17 mouse cellular contexts compared by ENCODE assay signal in the genomic region with DNA sequence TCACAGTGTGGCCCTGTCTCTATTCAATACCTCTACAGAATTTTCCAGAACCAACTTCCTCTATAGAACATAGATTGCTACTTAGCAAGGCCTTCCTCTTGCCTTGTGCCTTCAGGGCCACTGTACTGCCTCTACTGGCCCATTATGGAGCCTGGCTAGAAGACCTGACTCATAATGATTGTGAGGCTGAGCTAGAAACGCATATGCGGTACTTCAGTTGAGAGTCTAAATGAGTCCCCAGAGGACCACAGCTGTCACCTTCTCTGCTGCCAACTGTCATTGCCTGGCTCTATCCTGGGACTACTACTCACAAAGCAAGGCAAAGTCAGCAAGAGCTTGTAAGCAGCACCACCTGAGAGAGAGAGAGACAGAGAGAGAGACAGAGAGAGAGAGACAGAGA. TPM values are rescaled to one million over a fixed set of nuclear protein-coding genes. Genes with fewer than 3 reads are reported as not detected.
DNase-seq lines count a peak whose midpoint lies in the region; ATAC-seq and TF ChIP-seq lines count a peak whose summit lies in the region.
"Had no signal": no experiment of that assay in that cellular context is flagged by ENCODE, and none has a peak within 500 bp of the region (broad histone marks: within the 10 kb centered on the region; RNA-seq: fewer than 3 reads in every experiment).

No protein-coding gene starts in this region.

- no peak overlapping the region for H3K4me3 ChIP-seq in forebrain, embryonic 15.5 days
- no peak overlapping the region for H3K4me3 ChIP-seq in forebrain, embryonic 11.5 days (ENCODE audit: low read depth, low read length)
- no peak overlapping the region for H3K4me3 ChIP-seq in lung, embryonic 15.5 days
- H3K4me3 ChIP-seq in midbrain, postnatal 0 days (ENCODE audit: low read depth, low read length): no peak overlapping the region
- no peak overlapping the region for H3K4me3 ChIP-seq in kidney, adult 2 months (ENCODE audit: insufficient read depth, low read depth, low read length)
- H3K4me3 ChIP-seq: hindbrain, embryonic 15.5 days; limb, embryonic 13.5 days had no signal

- H3K4me2 ChIP-seq in forebrain, embryonic 15.5 days (replicated peaks): no peak overlapping the region
- no peak overlapping the region for H3K4me2 ChIP-seq in forebrain, embryonic 11.5 days (ENCODE audit: low read depth, low read length, severe bottlenecking)
- H3K4me2 ChIP-seq in lung, embryonic 15.5 days: no peak overlapping the region
- H3K4me2 ChIP-seq in midbrain, postnatal 0 days (ENCODE audit: low read depth, low read length, poor library complexity, severe bottlenecking): no peak overlapping the region
- H3K4me2 ChIP-seq: hindbrain, embryonic 15.5 days; limb, embryonic 13.5 days had no signal

- no peak for DNase-seq in forebrain, embryonic 11.5 days (ENCODE audit: low spot score)
- DNase-seq in lung, postnatal 36 days: no peak
- peak; percentile 34 for DNase-seq in NIH3T3 (ENCODE audit: low read depth)
- no peak for DNase-seq in midbrain, postnatal 0 days (ENCODE audit: low spot score)
- DNase-seq in kidney, adult 2 months: no peak
- DNase-seq in ovary, postnatal 10 days (ENCODE audit: low spot score): no peak
- DNase-seq: B cell, adult 2 months; cerebellum, adult 9-11 months; gastrocnemius, postnatal 25 days; liver, postnatal 0 days; spleen, adult 18-20 months had no signal

- no peak for TF ChIP-seq POLR2A in kidney, adult 2 months (IDR thresholded peaks at IDR 0.05; ENCODE audit: low read depth, low read length)

- WGBS in forebrain, embryonic 15.5 days: 37% methylated on average over 2 of the region's 2 CpGs
- WGBS in forebrain, embryonic 11.5 days: 81% methylated on average over 2 of the region's 2 CpGs
- 59% methylated on average over 2 of the region's 2 CpGs for WGBS in lung, embryonic 15.5 days
- 41% methylated on average over 2 of the region's 2 CpGs for WGBS in midbrain, postnatal 0 days
- WGBS in kidney, adult 2 months: 84% methylated on average over 2 of the region's 2 CpGs

- H3K36me3 ChIP-seq in forebrain, embryonic 15.5 days: no peaks in the 10 kb centered on the region
- H3K36me3 ChIP-seq in forebrain, embryonic 11.5 days (ENCODE audit: control insufficient read depth, insufficient read depth, low read length): no peaks in the 10 kb centered on the region
- no peaks in the 10 kb centered on the region for H3K36me3 ChIP-seq in lung, embryonic 15.5 days
- no peaks in the 10 kb centered on the region for H3K36me3 ChIP-seq in midbrain, postnatal 0 days (ENCODE audit: insufficient read depth, low read length)
- no peaks in the 10 kb centered on the region for H3K36me3 ChIP-seq in kidney, adult 2 months (ENCODE audit: control insufficient read depth, insufficient read depth, low read length)
- H3K36me3 ChIP-seq: hindbrain, embryonic 15.5 days; limb, embryonic 13.5 days had no signal

- peaks cover 22% of the 10 kb centered on the region for H3K4me1 ChIP-seq in forebrain, embryonic 15.5 days
- H3K4me1 ChIP-seq in forebrain, embryonic 11.5 days (replicated peaks; ENCODE audit: control insufficient read depth, insufficient read depth, low read length): 0 out of 2 replicates have a peak, but pooled peaks cover 2% of the 10 kb centered on the region
- H3K4me1 ChIP-seq in lung, embryonic 15.5 days: peaks cover 36% of the 10 kb centered on the region
- peaks cover 8% of the 10 kb centered on the region for H3K4me1 ChIP-seq in midbrain, postnatal 0 days (ENCODE audit: insufficient read depth, low read length)
- no peaks in the 10 kb centered on the region for H3K4me1 ChIP-seq in kidney, adult 2 months (ENCODE audit: control insufficient read depth, insufficient read depth, low read length)

- H3K9me3 ChIP-seq in forebrain, embryonic 15.5 days: no peaks in the 10 kb centered on the region
- no peaks in the 10 kb centered on the region for H3K9me3 ChIP-seq in forebrain, embryonic 11.5 days (ENCODE audit: control insufficient read depth, low read length)
- no peaks in the 10 kb centered on the region for H3K9me3 ChIP-seq in lung, embryonic 15.5 days
- H3K9me3 ChIP-seq in midbrain, postnatal 0 days (ENCODE audit: low read length): no peaks in the 10 kb centered on the region
- H3K9me3 ChIP-seq: hindbrain, embryonic 15.5 days; limb, embryonic 13.5 days had no signal

- no peak overlapping the region for H3K9ac ChIP-seq in forebrain, embryonic 15.5 days (replicated peaks)
- H3K9ac ChIP-seq in forebrain, embryonic 11.5 days (ENCODE audit: low read length): no peak overlapping the region
- H3K9ac ChIP-seq in lung, embryonic 15.5 days: no peak overlapping the region
- H3K9ac ChIP-seq in midbrain, postnatal 0 days (replicated peaks; ENCODE audit: low read length, poor library complexity, severe bottlenecking): no peak overlapping the region
- H3K9ac ChIP-seq: hindbrain, embryonic 15.5 days; limb, embryonic 13.5 days; liver, postnatal 0 days had no signal

- TF ChIP-seq CTCF in midbrain, postnatal 0 days (IDR thresholded peaks at IDR 0.05): peak; percentile 32
- TF ChIP-seq CTCF in kidney, adult 2 months (conservative IDR thresholded peaks at IDR 0.05; ENCODE audit: insufficient read depth, insufficient read length, low read depth, low read length): no peak

- no peaks in the 10 kb centered on the region for H3K27me3 ChIP-seq in forebrain, embryonic 15.5 days
- H3K27me3 ChIP-seq in forebrain, embryonic 11.5 days (ENCODE audit: control insufficient read depth, insufficient read depth, low read length): no peaks in the 10 kb centered on the region; the same call in 1 of the 2 replicates
- H3K27me3 ChIP-seq in lung, embryonic 15.5 days: peaks cover 9% of the 10 kb centered on the region; the same call in 1 of the 2 replicates
- H3K27me3 ChIP-seq in midbrain, postnatal 0 days (ENCODE audit: insufficient read depth, low read length): no peaks in the 10 kb centered on the region
- no peaks in the 10 kb centered on the region for H3K27me3 ChIP-seq in kidney, adult 2 months (replicated peaks; ENCODE audit: control insufficient read depth, insufficient read depth, low read length)
- H3K27me3 ChIP-seq: hindbrain, embryonic 15.5 days; limb, embryonic 13.5 days had no signal

- ATAC-seq in forebrain, embryonic 15.5 days (replicated peaks): peak; percentile 51; the same call in 1 of the 2 replicates
- no peak for ATAC-seq in forebrain, embryonic 11.5 days (replicated peaks; ENCODE audit: low FRiP score)
- no peak for ATAC-seq in lung, embryonic 15.5 days (ENCODE audit: borderline replicate concordance, extremely low read depth, low FRiP score, low TSS enrichment)
- peak; percentile 23; the same call in 1 of the 2 replicates for ATAC-seq in midbrain, postnatal 0 days (ENCODE audit: low FRiP score)
- ATAC-seq: intestine, postnatal 0 days; liver, postnatal 0 days had no signal

- H3K27ac ChIP-seq in forebrain, embryonic 15.5 days (replicated peaks): peak overlapping the region; percentile 69
- H3K27ac ChIP-seq in forebrain, embryonic 11.5 days (ENCODE audit: low read depth, low read length): no peak overlapping the region
- peak overlapping the region; percentile 33; the same call in 1 of the 2 replicates for H3K27ac ChIP-seq in lung, embryonic 15.5 days
- no peak overlapping the region for H3K27ac ChIP-seq in midbrain, postnatal 0 days (ENCODE audit: low read depth, low read length)
- H3K27ac ChIP-seq in kidney, adult 2 months (ENCODE audit: insufficient read depth, low read depth, low read length): no peak overlapping the region
- H3K27ac ChIP-seq: hindbrain, embryonic 15.5 days; kidney, postnatal 0 days; limb, embryonic 13.5 days had no signal

RNA-seq across cellular contexts. Expression of a gene that starts 46.7 kb away (rescaled TPM):
- polyA plus RNA-seq in forebrain, embryonic 15.5 days (2015; fragmentation: Nextera tagmentation; extraction: Ambion mirVana): 54.2 and 56.3 TPM in 2 replicates
- polyA plus RNA-seq in forebrain, embryonic 11.5 days (2014; fragmentation: Nextera tagmentation; extraction: Ambion mirVana): 81.6 and 83.7 TPM in 2 replicates
- 55.3 and 62.5 TPM in 2 replicates for polyA plus RNA-seq in lung, embryonic 15.5 days (2015; fragmentation: Nextera tagmentation; extraction: Ambion mirVana)
- 51.3 and 80.9 TPM in 2 replicates for total RNA-seq in midbrain, postnatal 0 days (2014; rRNA removed)
- polyA plus RNA-seq in midbrain, postnatal 0 days (2015; fragmentation: Nextera tagmentation; extraction: Ambion mirVana): 65.4 and 66.4 TPM in 2 replicates
- 17.0 and 22.5 TPM in 2 replicates for polyA plus RNA-seq in kidney, adult 2 months (2012; rRNA removed)

Comparison
In these comparisons a context has a peak if more than half of its experiments do, and no peak if none do; other contexts are left out.
1. ATAC-seq: peak in forebrain, embryonic 15.5 days (single experiment) and midbrain, postnatal 0 days (single experiment); none in forebrain, embryonic 11.5 days (single experiment) and lung, embryonic 15.5 days (single experiment).
2. H3K27ac ChIP-seq: peak in forebrain, embryonic 15.5 days (single experiment) and lung, embryonic 15.5 days (single experiment); none in forebrain, embryonic 11.5 days (single experiment), midbrain, postnatal 0 days (single experiment) and kidney, adult 2 months (single experiment).